In genomic region chr3:41743436-41743835, GRCm38 (mm10) we compare ENCODE assay signal across 8 mouse cellular contexts. TPM values are rescaled to one million over a fixed set of nuclear protein-coding genes. Genes with fewer than 3 reads are reported as not detected.
DNase-seq lines count a peak whose midpoint lies in the region; ATAC-seq and TF ChIP-seq lines count a peak whose summit lies in the region.

No protein-coding gene starts in this region.

- TF ChIP-seq POLR2A in heart, adult 2 months (IDR thresholded peaks at IDR 0.05; ENCODE audit: insufficient read depth, low read depth, low read length) = no peak

- no peak for ATAC-seq in embryonic facial prominence, embryonic 13.5 days (ENCODE audit: insufficient number of reproducible peaks, insufficient read depth, low FRiP score, low TSS enrichment, low read depth)
- ATAC-seq in intestine, embryonic 14.5 days (replicated peaks; ENCODE audit: low FRiP score, low TSS enrichment, low read depth) = no peak
- no peak for ATAC-seq in lung, postnatal 0 days

- no peaks in the 10 kb centered on the region; the same call in 1 of the 2 replicates for H3K79me2 ChIP-seq in heart, adult 2 months (replicated peaks; ENCODE audit: control insufficient read depth, insufficient read depth, low read length)

- WGBS in heart, adult 2 months = 33% methylated on average over 6 of the region's 6 CpGs
- WGBS in embryonic facial prominence, embryonic 13.5 days = 35% methylated on average over 6 of the region's 6 CpGs
- WGBS in intestine, embryonic 14.5 days = 42% methylated on average over 6 of the region's 6 CpGs
- 27% methylated on average over 6 of the region's 6 CpGs for WGBS in lung, postnatal 0 days

- TF ChIP-seq CTCF in heart, adult 2 months (IDR thresholded peaks at IDR 0.05) = peak; percentile 54
- peak; percentile 54 for TF ChIP-seq CTCF in lung, postnatal 0 days (IDR thresholded peaks at IDR 0.05)

- peak overlapping the region; percentile 75; the same call in 1 of the 2 replicates for H3K4me3 ChIP-seq in heart, adult 2 months
- peak overlapping the region; percentile 85 for H3K4me3 ChIP-seq in embryonic facial prominence, embryonic 13.5 days
- H3K4me3 ChIP-seq in intestine, embryonic 14.5 days (ENCODE audit: low read depth, low read length) = peak overlapping the region; percentile 58
- H3K4me3 ChIP-seq in lung, postnatal 0 days (ENCODE audit: low read depth, low read length) = no peak overlapping the region

- H3K9ac ChIP-seq in heart, adult 2 months (ENCODE audit: low read depth, low read length) = no peak overlapping the region
- H3K9ac ChIP-seq in embryonic facial prominence, embryonic 13.5 days = no peak overlapping the region
- H3K9ac ChIP-seq in intestine, embryonic 14.5 days (ENCODE audit: low read length) = peak overlapping the region; percentile 22; the same call in 1 of the 2 replicates
- no peak overlapping the region for H3K9ac ChIP-seq in lung, postnatal 0 days (replicated peaks; ENCODE audit: low read depth)

- H3K4me1 ChIP-seq in heart, adult 2 months (ENCODE audit: control insufficient read depth, insufficient read depth, low read length) = peaks cover 3% of the 10 kb centered on the region; the same call in 1 of the 2 replicates
- peaks cover 10% of the 10 kb centered on the region for H3K4me1 ChIP-seq in embryonic facial prominence, embryonic 13.5 days
- H3K4me1 ChIP-seq in intestine, embryonic 14.5 days (replicated peaks; ENCODE audit: control insufficient read depth, insufficient read depth, low read length) = peaks cover 12% of the 10 kb centered on the region; the same call in 1 of the 2 replicates
- H3K4me1 ChIP-seq in lung, postnatal 0 days (ENCODE audit: insufficient read depth, low read depth, low read length) = no peaks in the 10 kb centered on the region

- no peaks in the 10 kb centered on the region for H3K9me3 ChIP-seq in embryonic facial prominence, embryonic 13.5 days
- H3K9me3 ChIP-seq in intestine, embryonic 14.5 days (ENCODE audit: control insufficient read depth, low read length) = no peaks in the 10 kb centered on the region
- no peaks in the 10 kb centered on the region for H3K9me3 ChIP-seq in lung, postnatal 0 days (ENCODE audit: low read length)

- intact Hi-C loops in heart, adult 2 months (cut with DNase I) = loop anchor here (5.0 to 10.0 kb wide), 4 partner anchors 139 to 661 kb away; partner anchors contain the start of gene Pgrmc2

- H3K27me3 ChIP-seq in heart, adult 2 months (ENCODE audit: control insufficient read depth, insufficient read depth, low read length) = no peaks in the 10 kb centered on the region
- no peaks in the 10 kb centered on the region for H3K27me3 ChIP-seq in embryonic facial prominence, embryonic 13.5 days
- H3K27me3 ChIP-seq in intestine, embryonic 14.5 days (replicated peaks; ENCODE audit: control insufficient read depth, insufficient read depth, low read length) = no peaks in the 10 kb centered on the region
- no peaks in the 10 kb centered on the region for H3K27me3 ChIP-seq in lung, postnatal 0 days (replicated peaks; ENCODE audit: insufficient read depth, low read length)

- no peak for DNase-seq in heart, adult 2 months
- DNase-seq in heart, adult 8-10 months (ENCODE audit: low spot score) = no peak
- DNase-seq in Muller cell, postnatal 12 days (ENCODE audit: inconsistent ontology term) = peak; percentile 17
- DNase-seq in intestine, embryonic 14.5 days (ENCODE audit: low spot score) = no peak
- DNase-seq in lung, postnatal 0 days (ENCODE audit: low spot score) = peak; percentile 33
- peak; percentile 16 for DNase-seq in thymus, postnatal 0 days (ENCODE audit: low spot score)
- DNase-seq in left cerebral cortex, adult 18-20 months (ENCODE audit: low spot score in 2 of 2) = no peak

- TF ChIP-seq EP300 in heart, adult 2 months (IDR thresholded peaks at IDR 0.05; ENCODE audit: insufficient read depth, low read depth, low read length) = no peak
- no peak for TF ChIP-seq EP300 in lung, postnatal 0 days (IDR thresholded peaks at IDR 0.05)

- peak overlapping the region; percentile 79 for H3K4me2 ChIP-seq in embryonic facial prominence, embryonic 13.5 days
- peak overlapping the region; percentile 73 for H3K4me2 ChIP-seq in intestine, embryonic 14.5 days (ENCODE audit: low read length)
- no peak overlapping the region; the same call in 1 of the 2 replicates for H3K4me2 ChIP-seq in lung, postnatal 0 days (replicated peaks; ENCODE audit: low read depth, low read length)

- no peak overlapping the region; the same call in 1 of the 2 replicates for H3K27ac ChIP-seq in heart, adult 2 months
- no peak overlapping the region for H3K27ac ChIP-seq in embryonic facial prominence, embryonic 13.5 days
- H3K27ac ChIP-seq in intestine, embryonic 14.5 days (ENCODE audit: low read depth) = no peak overlapping the region
- H3K27ac ChIP-seq in lung, postnatal 0 days (ENCODE audit: low read length) = no peak overlapping the region

- H3K36me3 ChIP-seq in heart, adult 2 months (ENCODE audit: control insufficient read depth, insufficient read depth, low read length) = peaks cover 5% of the 10 kb centered on the region; the same call in 1 of the 2 replicates
- no peaks in the 10 kb centered on the region for H3K36me3 ChIP-seq in embryonic facial prominence, embryonic 13.5 days
- no peaks in the 10 kb centered on the region for H3K36me3 ChIP-seq in intestine, embryonic 14.5 days (ENCODE audit: control insufficient read depth, insufficient read depth, low read length)
- H3K36me3 ChIP-seq in lung, postnatal 0 days (ENCODE audit: insufficient read depth, low read length) = no peaks in the 10 kb centered on the region

RNA-seq across cellular contexts. Expression of gene D3Ertd751e, which starts 1.0 kb away (rescaled TPM):
- 10 to 100 TPM; 10.2 to 11.9 TPM for total RNA-seq in heart, adult 2 months (2021)
- polyA plus RNA-seq in heart, adult 2 months (2012; rRNA removed) = 3.1 and 6.9 TPM in 2 replicates
- total RNA-seq in heart, adult 8-10 months (2022) = 10 to 100 TPM; 12.0 to 17.4 (median 14.5) TPM
- polyA plus RNA-seq in embryonic facial prominence, embryonic 13.5 days (2015; fragmentation: Nextera tagmentation; extraction: Ambion mirVana) = 15.3 and 19.0 TPM in 2 replicates
- polyA plus RNA-seq in intestine, embryonic 14.5 days (2014; fragmentation: Nextera tagmentation; extraction: Ambion mirVana) = 16.7 and 17.6 TPM in 2 replicates
- polyA plus RNA-seq in lung, postnatal 0 days (2015; fragmentation: Nextera tagmentation; extraction: Ambion mirVana) = 6.4 TPM in 2 replicates
- 14.3 and 16.0 TPM in 2 replicates for polyA plus RNA-seq in thymus, postnatal 0 days (2015; fragmentation: Nextera tagmentation; extraction: Ambion mirVana)
- total RNA-seq in left cerebral cortex, adult 18-20 months (2021) = 10 to 100 TPM; 10.8 to 12.5 TPM

RNA-seq across cellular contexts. Expression of gene Sclt1, which starts 1.1 kb away (rescaled TPM):
- total RNA-seq in heart, adult 2 months (2021) = 1 to 10 TPM; 5.2 to 7.1 TPM
- 3.0 and 3.3 TPM in 2 replicates for polyA plus RNA-seq in heart, adult 2 months (2012; rRNA removed)
- 1 to 10 TPM; 6.5 to 8.4 (median 6.9) TPM for total RNA-seq in heart, adult 8-10 months (2022)
- 28.9 and 30.0 TPM in 2 replicates for polyA plus RNA-seq in embryonic facial prominence, embryonic 13.5 days (2015; fragmentation: Nextera tagmentation; extraction: Ambion mirVana)
- polyA plus RNA-seq in intestine, embryonic 14.5 days (2014; fragmentation: Nextera tagmentation; extraction: Ambion mirVana) = 17.7 and 19.6 TPM in 2 replicates
- polyA plus RNA-seq in lung, postnatal 0 days (2015; fragmentation: Nextera tagmentation; extraction: Ambion mirVana) = 7.7 and 7.8 TPM in 2 replicates
- polyA plus RNA-seq in thymus, postnatal 0 days (2015; fragmentation: Nextera tagmentation; extraction: Ambion mirVana) = 14.9 and 20.5 TPM in 2 replicates
- total RNA-seq in left cerebral cortex, adult 18-20 months (2021) = 10 to 100 TPM; 15.8 to 19.3 TPM

Comparison
In these comparisons a context has a peak if more than half of its experiments do, and no peak if none do; other contexts are left out.
1. DNase-seq: peak in Muller cell, postnatal 12 days (single experiment), lung, postnatal 0 days (single experiment) and thymus, postnatal 0 days (single experiment); none in heart, adult 2 months (0 of 2), heart, adult 8-10 months (single experiment), intestine, embryonic 14.5 days (single experiment) and left cerebral cortex, adult 18-20 months (0 of 2).